Mouse (Mus musculus) heart, embryonic 12.5 days (tissue): ENCODE measurements around the gene Adgrl2. TPM values are rescaled to one million over a fixed set of nuclear protein-coding genes. Genes with fewer than 3 reads are reported as not detected.

Experiments
- ATAC-seq: fragments of 200-750 bp; cut with Nextera tagmentation; 2 replicates; pipeline ENCODE4 v1.8.0; 2017; ENCODE audit warnings: moderate TSS enrichment, moderate library complexity; ENCODE audit not compliant: insufficient number of reproducible peaks, low FRiP score
- H3K27ac ChIP-seq: fragments of 300-500 bp; sonication (generic); 2 replicates; pipeline ENCODE4 v1.5.1; 2016; ENCODE audit warnings: mild to moderate bottlenecking, moderate library complexity; ENCODE audit not compliant: poor library complexity, severe bottlenecking
- H3K27me3 ChIP-seq: fragments of 300-500 bp; sonication (generic); replicated peaks from 2 replicates; pipeline ENCODE4 v1.6.1; 2016; ENCODE audit warnings: mild to moderate bottlenecking, moderate library complexity
- H3K36me3 ChIP-seq: fragments of 300-500 bp; sonication (generic); 2 replicates; pipeline ENCODE4 v1.6.1; 2016; ENCODE audit warnings: mild to moderate bottlenecking, moderate library complexity
- H3K4me1 ChIP-seq: fragments of 300-500 bp; sonication (generic); replicated peaks from 2 replicates; pipeline ENCODE4 v1.6.1; 2016; ENCODE audit warnings: mild to moderate bottlenecking
- H3K4me2 ChIP-seq: fragments of 300-500 bp; sonication (generic); 2 replicates; pipeline ENCODE4 v1.6.1; 2016; ENCODE audit warnings: mild to moderate bottlenecking, moderate library complexity
- H3K4me3 ChIP-seq: fragments of 300-500 bp; sonication (generic); 2 replicates; pipeline ENCODE4 v1.5.1; 2016; ENCODE audit warnings: mild to moderate bottlenecking
- H3K9ac ChIP-seq: fragments of 300-500 bp; sonication (generic); 2 replicates; pipeline ENCODE4 v1.6.1; 2016; ENCODE audit warnings: mild to moderate bottlenecking, moderate library complexity
- H3K9me3 ChIP-seq: fragments of 300-500 bp; sonication (generic); replicated peaks from 2 replicates; pipeline ENCODE4 v1.6.1; 2016; ENCODE audit warnings: mild to moderate bottlenecking, moderate library complexity
- WGBS: fragments of 180-500 bp; shearing (Covaris S2); methylation state at CpG from one replicate; pipeline ENCODE4 v1.1.7; 2016; 5-methylcytosine and 5-hydroxymethylcytosine counted together
- polyA plus RNA-seq: library from polyadenylated mRNA; unstranded; fragments of >200 nt; fragmentation: Nextera tagmentation; extraction: Ambion mirVana; gene quantifications from 2 replicates; pipeline ENCODE4 v1.2.1, GENCODE M21; 2016

Adgrl2 gene
- polyA plus RNA-seq, 1 experiment from 2014 or later: 48.1 TPM

DNA sequence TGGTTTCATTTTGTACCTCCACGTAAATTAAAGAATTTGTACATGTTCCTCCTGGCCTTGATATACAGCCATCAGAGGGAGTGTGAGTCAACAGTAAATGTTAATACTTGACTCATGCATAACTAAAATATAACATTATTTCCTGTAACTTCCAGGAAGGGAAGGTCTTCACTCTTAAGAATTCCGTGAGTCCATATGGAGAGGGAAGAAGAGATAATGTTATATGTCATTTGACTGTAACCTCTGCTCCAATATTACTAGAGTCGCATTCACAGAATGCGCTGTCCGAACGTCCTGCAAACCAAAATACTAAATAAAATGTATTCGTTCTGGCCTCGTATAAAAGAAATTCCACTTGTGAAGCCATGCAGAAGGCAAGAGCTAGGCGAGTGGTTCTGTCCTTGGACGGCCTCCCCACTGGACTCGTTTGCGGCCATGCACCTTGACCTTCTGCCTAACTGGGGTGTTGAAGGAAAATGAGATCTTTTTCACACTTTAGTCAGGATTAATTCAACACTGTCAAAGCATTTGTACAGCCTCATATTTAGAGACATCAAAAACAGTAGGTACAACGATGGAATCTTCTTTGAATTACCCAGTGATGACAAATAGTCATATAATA is 68.3 kb downstream of the Adgrl2 start:
- H3K4me3 ChIP-seq: peak overlapping the region; percentile 40
- peak overlapping the region; percentile 60 for H3K4me2 ChIP-seq
- H3K27ac ChIP-seq: peak overlapping the region; percentile 64; the same call in 1 of the 2 replicates
- no peaks in the 10 kb centered on the region for H3K27me3 ChIP-seq
- H3K36me3 ChIP-seq: no peaks in the 10 kb centered on the region
- no peak for ATAC-seq
- H3K9me3 ChIP-seq: no peaks in the 10 kb centered on the region; the same call in 1 of the 2 replicates
- no peak overlapping the region for H3K9ac ChIP-seq
- peaks cover 40% of the 10 kb centered on the region for H3K4me1 ChIP-seq
- WGBS: 83% methylated on average over 13 of the region's 13 CpGs

DNA sequence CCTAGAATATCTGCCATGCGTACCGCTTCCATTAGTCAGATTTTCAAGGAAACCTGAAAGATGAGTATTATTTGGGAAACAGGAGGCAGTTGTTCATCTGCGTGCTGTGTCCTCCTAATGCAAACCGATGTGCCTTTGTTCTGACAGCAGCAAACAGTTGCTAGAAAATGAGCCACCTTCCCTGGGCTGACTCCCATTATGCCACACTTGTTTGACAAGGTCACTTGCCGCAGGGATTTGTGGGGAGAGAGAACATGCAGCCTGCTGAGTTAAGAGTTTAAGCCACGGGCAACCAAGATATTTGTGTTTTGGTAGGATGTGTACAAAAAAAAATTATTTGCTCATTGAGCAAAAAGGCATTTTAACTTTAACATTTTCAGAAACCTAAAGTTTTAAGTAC is 69.5 kb downstream of the Adgrl2 start:
- Histone ChIP-seq H3K9ac (no peak overlapping the region), H3K9me3 (no peaks in the 10 kb centered on the region; the same call in 1 of the 2 replicates), H3K4me1 (peaks cover 39% of the 10 kb centered on the region), H3K27ac (no peak overlapping the region), H3K27me3 (no peaks in the 10 kb centered on the region), H3K4me3 (no peak overlapping the region), H3K36me3 (no peaks in the 10 kb centered on the region), H3K4me2 (no peak overlapping the region)
- 62% methylated on average over 6 of the region's 6 CpGs for WGBS
- ATAC-seq: no peak

DNA sequence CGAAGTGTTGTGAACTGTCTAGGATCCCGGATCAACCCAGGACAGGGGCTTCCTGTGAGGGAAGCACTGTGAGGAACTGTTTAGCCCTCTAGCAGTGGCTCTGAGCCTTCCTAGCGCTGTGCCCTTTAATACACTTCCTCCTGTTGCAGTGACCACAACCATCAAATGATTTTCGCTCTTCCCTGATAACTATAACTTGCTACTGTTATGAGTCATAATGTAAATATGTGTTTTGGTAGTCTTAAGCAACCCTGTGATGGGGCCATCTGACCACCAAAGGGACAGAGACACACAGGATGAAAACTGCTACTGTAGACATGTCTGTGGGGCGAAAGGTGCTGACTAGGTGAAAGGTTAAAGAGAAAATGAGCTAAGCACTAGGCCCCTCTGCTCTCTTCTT is 71.9 kb downstream of the Adgrl2 start:
- Histone ChIP-seq H3K4me3 (no peak overlapping the region), H3K4me1 (peaks cover 47% of the 10 kb centered on the region), H3K9me3 (no peaks in the 10 kb centered on the region), H3K4me2 (no peak overlapping the region), H3K27me3 (no peaks in the 10 kb centered on the region), H3K9ac (no peak overlapping the region), H3K36me3 (no peaks in the 10 kb centered on the region), H3K27ac (no peak overlapping the region)
- WGBS: 58% methylated on average over 5 of the region's 5 CpGs
- no peak for ATAC-seq

DNA sequence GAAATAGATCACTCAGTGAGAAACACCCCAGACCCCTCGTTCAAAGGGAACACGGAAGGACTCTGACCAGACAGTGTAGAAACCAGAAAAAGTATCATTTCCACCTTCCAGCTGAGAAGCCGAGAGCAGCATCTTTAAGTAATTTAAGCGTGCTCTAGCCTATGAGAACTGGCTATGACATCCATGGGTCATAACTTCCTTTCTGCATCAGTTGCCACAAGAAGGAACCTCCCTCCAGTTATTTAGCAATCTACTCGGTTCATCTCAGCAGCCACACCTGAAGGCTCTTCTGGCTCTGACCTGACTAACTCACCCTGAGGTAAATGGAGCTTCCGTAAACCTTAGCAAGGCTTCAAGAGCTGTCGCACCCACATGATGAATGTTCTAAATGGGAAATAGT is 72.5 kb downstream of the Adgrl2 start:
- 78% methylated on average over 7 of the region's 7 CpGs for WGBS
- H3K4me2 ChIP-seq: no peak overlapping the region
- no peaks in the 10 kb centered on the region for H3K36me3 ChIP-seq
- peaks cover 50% of the 10 kb centered on the region for H3K4me1 ChIP-seq
- no peak overlapping the region for H3K27ac ChIP-seq
- H3K27me3 ChIP-seq: no peaks in the 10 kb centered on the region
- H3K9me3 ChIP-seq: no peaks in the 10 kb centered on the region
- no peak for ATAC-seq
- H3K9ac ChIP-seq: no peak overlapping the region
- H3K4me3 ChIP-seq: no peak overlapping the region

DNA sequence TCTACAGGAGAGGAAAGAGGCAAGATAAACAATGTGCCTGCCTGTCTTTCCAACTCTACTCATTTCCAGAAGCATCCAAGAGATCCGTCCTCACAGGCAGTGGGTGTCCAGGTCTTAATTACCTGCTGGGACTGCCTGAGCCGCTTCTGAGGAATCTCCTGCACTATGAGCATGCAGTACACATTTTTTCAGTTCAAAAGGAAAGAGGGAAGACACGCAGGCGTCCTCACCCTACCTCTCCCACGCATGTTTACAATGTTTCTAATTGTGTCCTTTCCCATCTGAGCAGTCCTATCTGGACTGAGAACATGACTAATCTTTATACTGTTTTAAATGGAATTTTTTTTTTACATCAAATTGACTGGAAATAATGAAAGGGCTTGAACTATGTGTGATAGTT is 74.1 kb downstream of the Adgrl2 start:
- Histone ChIP-seq H3K4me3 (no peak overlapping the region), H3K9ac (no peak overlapping the region), H3K27ac (no peak overlapping the region), H3K4me1 (peaks cover 43% of the 10 kb centered on the region), H3K27me3 (no peaks in the 10 kb centered on the region), H3K36me3 (no peaks in the 10 kb centered on the region), H3K9me3 (no peaks in the 10 kb centered on the region), H3K4me2 (no peak overlapping the region)
- no peak for ATAC-seq
- 49% methylated on average over 5 of the region's 5 CpGs for WGBS

DNA sequence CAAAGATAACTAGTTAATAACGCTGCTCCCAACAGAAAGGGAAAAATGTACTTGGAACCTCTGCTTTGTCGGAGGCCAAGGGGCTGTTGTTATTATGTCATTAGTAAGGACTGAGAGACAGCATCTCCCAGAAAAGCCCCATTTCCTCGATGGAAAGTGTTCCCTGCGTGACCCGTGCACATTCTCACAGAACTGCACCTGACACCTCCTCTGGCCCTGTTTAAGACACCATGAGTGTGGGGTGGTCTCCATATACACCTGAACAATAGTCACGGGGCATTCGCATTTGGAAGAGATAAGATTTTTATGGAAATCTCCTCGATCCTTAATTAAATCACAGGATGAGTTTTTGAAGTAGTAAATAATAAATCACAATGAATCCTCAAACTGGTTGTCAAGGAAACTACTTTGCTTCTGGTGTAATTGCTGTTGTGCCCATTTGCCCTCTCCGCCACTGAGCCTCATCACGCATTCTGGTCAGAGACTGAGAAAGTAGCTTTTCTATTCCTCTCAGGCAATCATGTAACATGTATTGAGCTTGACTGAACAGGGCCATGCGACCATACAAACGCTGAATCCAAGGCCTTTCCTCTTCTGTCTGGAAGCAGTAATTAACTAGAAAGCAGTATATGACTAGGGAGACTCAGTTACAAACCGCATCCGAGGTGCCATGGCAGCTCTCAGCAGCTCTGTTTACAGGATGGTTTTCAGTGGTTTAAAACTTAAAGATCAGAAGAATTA is 77.2 kb downstream of the Adgrl2 start:
- ATAC-seq: no peak
- no peaks in the 10 kb centered on the region for H3K27me3 ChIP-seq

DNA sequence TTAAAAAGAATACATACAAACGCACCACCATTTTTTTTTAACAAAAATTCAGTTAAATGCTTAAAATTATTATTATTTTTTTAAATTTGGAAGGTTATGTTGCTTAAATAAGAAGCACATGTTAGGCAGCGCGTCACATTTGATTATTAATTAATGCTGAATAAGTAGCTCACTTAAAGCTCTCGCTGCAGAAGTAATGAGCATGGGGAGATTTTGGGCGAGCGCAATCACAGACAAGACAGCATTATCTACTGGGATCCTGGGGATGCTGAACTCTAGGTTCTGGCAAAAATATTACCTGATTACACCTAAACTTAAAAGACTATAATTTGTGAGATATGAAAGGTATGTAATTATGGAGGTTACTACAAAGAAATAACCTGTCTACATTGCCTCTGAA is 77.8 kb downstream of the Adgrl2 start:
- Histone ChIP-seq H3K4me2 (no peak overlapping the region), H3K27ac (no peak overlapping the region), H3K4me1 (peaks cover 32% of the 10 kb centered on the region), H3K36me3 (no peaks in the 10 kb centered on the region), H3K9me3 (no peaks in the 10 kb centered on the region), H3K9ac (no peak overlapping the region), H3K27me3 (no peaks in the 10 kb centered on the region), H3K4me3 (no peak overlapping the region)
- ATAC-seq: no peak
- 86% methylated on average over 6 of the region's 6 CpGs for WGBS

More for the DNA sequence above, 77.2 kb downstream of the Adgrl2 start:
- 79% methylated on average over 14 of the region's 14 CpGs for WGBS
- Histone ChIP-seq H3K9me3 (no peaks in the 10 kb centered on the region), H3K4me3 (no peak overlapping the region), H3K9ac (no peak overlapping the region), H3K4me2 (no peak overlapping the region), H3K27ac (no peak overlapping the region), H3K36me3 (no peaks in the 10 kb centered on the region), H3K4me1 (peaks cover 30% of the 10 kb centered on the region)

DNA sequence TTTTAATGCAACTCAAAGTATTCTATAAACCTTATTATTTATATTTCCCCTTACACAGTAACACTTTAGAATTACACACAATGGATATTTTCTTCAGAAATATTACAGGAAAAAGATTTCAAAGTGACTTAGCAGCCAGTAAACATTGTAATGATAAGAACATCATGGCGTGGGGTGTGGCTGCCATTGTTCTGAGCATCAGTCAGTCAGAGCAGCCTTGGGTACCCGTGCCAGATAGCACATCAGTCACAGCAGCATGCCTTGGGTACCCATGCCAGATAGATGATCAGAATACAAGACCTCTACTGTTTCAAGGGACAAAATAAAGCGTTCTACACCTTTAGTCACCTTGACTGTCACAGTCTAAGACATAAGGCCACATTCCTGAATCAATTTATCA is 82.5 kb downstream of the Adgrl2 start:
- H3K4me3 ChIP-seq: no peak overlapping the region
- WGBS: 50% methylated on average over 3 of the region's 3 CpGs
- H3K4me1 ChIP-seq: peaks cover 33% of the 10 kb centered on the region
- no peak overlapping the region for H3K9ac ChIP-seq
- H3K36me3 ChIP-seq: no peaks in the 10 kb centered on the region
- H3K27me3 ChIP-seq: no peaks in the 10 kb centered on the region
- H3K4me2 ChIP-seq: no peak overlapping the region
- no peak for ATAC-seq
- no peaks in the 10 kb centered on the region for H3K9me3 ChIP-seq
- H3K27ac ChIP-seq: no peak overlapping the region

DNA sequence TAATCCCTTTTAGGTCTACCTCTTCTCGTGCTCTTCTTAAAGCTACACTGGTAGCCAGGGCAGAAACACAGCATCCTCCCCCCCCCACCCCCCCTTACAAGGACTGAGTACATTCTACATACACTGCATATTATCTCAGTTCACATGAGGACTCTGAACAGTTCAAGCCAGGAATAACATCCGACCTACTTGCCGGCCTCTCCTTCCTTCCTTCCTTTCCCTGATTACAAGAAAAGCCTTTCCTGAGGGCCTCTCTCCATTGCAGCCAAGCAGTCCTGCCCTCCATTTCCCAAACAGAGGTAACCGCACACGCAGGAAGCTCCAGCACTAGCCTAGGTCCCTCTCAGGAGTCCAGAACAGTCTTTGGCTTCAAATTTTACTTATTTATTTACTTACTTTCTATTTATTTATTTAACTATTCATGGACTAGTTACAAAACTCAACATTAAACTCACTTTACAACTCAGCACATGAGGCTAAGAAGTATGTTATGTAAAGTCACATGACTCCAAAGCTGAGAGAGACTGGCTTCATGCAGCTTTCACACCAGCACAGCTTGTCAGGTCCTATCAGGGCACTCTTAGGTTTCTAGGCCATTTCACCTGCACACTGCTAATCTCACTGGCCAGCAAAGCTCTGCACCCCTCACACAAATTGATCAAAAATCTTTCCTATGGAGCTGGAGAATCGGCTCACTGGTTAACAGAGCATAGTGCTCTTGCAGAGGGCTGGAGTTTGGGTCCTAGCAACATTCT is 83.2 kb downstream of the Adgrl2 start:
- 22% methylated on average over 6 of the region's 6 CpGs for WGBS
- Histone ChIP-seq H3K9me3 (no peaks in the 10 kb centered on the region), H3K27me3 (no peaks in the 10 kb centered on the region), H3K4me2 (no peak overlapping the region), H3K27ac (0 out of 2 replicates have a peak overlapping the region, but pooled peaks have one; percentile 38), H3K9ac (no peak overlapping the region), H3K36me3 (no peaks in the 10 kb centered on the region), H3K4me3 (no peak overlapping the region), H3K4me1 (peaks cover 32% of the 10 kb centered on the region)
- ATAC-seq: peak; percentile 84

DNA sequence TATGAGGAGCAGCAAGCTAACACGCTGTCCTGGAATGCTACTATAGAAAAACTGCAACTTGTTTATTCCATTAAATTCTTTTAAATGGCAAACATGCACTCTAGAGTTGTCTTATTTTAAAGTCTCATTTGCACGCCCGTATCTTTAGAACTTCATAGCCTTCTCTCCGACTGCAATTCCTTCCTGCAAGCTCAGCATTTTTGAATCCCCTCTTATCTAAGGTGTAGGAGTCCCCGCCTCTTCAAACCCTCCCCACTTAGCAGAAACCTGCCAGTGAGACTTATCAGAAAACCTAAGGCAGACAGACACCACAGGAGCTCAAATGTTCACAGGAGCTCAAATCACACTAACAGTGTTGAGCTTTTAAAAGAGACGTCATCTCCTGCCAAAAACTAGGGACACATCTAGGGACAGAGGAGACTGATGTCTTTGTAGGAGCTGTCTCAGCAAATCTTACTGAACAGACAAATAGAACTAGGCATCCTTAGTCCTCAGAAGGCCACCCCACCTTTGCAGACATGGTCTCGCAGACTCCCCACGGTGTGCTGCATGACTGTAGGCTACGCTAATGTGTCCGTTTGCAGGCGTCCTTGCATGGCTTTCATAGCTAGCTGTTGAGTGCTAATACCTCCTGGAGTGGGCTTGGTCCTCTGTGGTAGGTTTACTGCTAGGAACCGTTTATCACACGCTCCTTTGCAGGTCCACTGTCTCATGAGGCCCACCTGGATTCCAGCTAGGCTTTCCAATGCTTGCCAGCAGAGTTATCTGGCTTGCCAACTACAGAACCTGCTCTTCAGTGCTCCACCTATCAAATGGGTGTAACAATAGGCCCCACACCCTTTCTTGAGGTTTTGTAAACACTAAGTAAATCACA is 84.2 kb downstream of the Adgrl2 start:
- H3K27ac ChIP-seq: no peak overlapping the region

More for the DNA sequence above, 84.2 kb downstream of the Adgrl2 start:
- Histone ChIP-seq H3K9me3 (no peaks in the 10 kb centered on the region), H3K27me3 (no peaks in the 10 kb centered on the region), H3K9ac (no peak overlapping the region), H3K4me1 (peaks cover 34% of the 10 kb centered on the region), H3K4me3 (no peak overlapping the region), H3K4me2 (peak overlapping the region; percentile 21; the same call in 1 of the 2 replicates), H3K36me3 (no peaks in the 10 kb centered on the region)
- 51% methylated on average over 13 of the region's 13 CpGs for WGBS
- ATAC-seq: no peak
